Mouse (Mus musculus) T-cell, adult 2 months (primary cell): ENCODE data around the gene Coro7.
"Not testable (repeated sequence)": the region's sequence is repeated elsewhere in the genome, so short reads cannot be mapped to it uniquely, and the experiment has no call there.

Source experiments
- DNase-seq: peaks from one replicate; pipeline ENCODE4 v3.0.0; 2022; ENCODE audit warnings: low spot score

Gene Coro7

GRCm38 (mm10) chr16:4594814-4595526 lies 84.6 kb downstream of the Coro7 start:
- peak; percentile 16 for DNase-seq

GRCm38 (mm10) chr16:4593971-4594813 lies 85.4 kb downstream of the Coro7 start, which contains the start of gene Glis2:
Glis2 (plus strand) TSS chr16:4594713.
- no peak for DNase-seq

GRCm38 (mm10) chr16:4592909-4593875 lies 86.4 kb downstream of the Coro7 start:
- peak; percentile 30 for DNase-seq

GRCm38 (mm10) chr16:4590236-4590635 lies 89.3 kb downstream of the Coro7 start:
- DNase-seq: no peak

- DNase-seq: no peak
Measured at GRCm38 (mm10) chr16:4587516-4588210, 91.9 kb downstream of the Coro7 start.

- DNase-seq: peak; percentile 91
Measured at GRCm38 (mm10) chr16:4586531-4587123, 93.0 kb downstream of the Coro7 start.

GRCm38 (mm10) chr16:4585642-4586530 lies 93.7 kb downstream of the Coro7 start:
- no peak for DNase-seq

GRCm38 (mm10) chr16:4584438-4584837 lies 95.1 kb downstream of the Coro7 start:
- DNase-seq: no peak

GRCm38 (mm10) chr16:4583807-4584206 lies 95.8 kb downstream of the Coro7 start:
- peak; percentile 28 for DNase-seq

GRCm38 (mm10) chr16:4581179-4581578 lies 98.4 kb downstream of the Coro7 start:
- not testable (repeated sequence) for DNase-seq

- no peak for DNase-seq
Measured at GRCm38 (mm10) chr16:4578630-4579029, 100.9 kb downstream of the Coro7 start.

- DNase-seq: no peak
Measured at GRCm38 (mm10) chr16:4576873-4577272, 102.7 kb downstream of the Coro7 start.
